Mouse (Mus musculus) frontal cortex, postnatal 10 days (tissue): ENCODE data around the gene Slc22a4.
A peak's percentile ranks its signal among the peaks of the same experiment; 100 is the strongest.

Source experiments
- DNase-seq, 2 experiments: peaks; one replicate each; pipeline ENCODE4 v3.0.0; 2022; ENCODE audit warnings: low spot score in 2 of 2, mixed read lengths in 1 of 2

Gene Slc22a4

DNA sequence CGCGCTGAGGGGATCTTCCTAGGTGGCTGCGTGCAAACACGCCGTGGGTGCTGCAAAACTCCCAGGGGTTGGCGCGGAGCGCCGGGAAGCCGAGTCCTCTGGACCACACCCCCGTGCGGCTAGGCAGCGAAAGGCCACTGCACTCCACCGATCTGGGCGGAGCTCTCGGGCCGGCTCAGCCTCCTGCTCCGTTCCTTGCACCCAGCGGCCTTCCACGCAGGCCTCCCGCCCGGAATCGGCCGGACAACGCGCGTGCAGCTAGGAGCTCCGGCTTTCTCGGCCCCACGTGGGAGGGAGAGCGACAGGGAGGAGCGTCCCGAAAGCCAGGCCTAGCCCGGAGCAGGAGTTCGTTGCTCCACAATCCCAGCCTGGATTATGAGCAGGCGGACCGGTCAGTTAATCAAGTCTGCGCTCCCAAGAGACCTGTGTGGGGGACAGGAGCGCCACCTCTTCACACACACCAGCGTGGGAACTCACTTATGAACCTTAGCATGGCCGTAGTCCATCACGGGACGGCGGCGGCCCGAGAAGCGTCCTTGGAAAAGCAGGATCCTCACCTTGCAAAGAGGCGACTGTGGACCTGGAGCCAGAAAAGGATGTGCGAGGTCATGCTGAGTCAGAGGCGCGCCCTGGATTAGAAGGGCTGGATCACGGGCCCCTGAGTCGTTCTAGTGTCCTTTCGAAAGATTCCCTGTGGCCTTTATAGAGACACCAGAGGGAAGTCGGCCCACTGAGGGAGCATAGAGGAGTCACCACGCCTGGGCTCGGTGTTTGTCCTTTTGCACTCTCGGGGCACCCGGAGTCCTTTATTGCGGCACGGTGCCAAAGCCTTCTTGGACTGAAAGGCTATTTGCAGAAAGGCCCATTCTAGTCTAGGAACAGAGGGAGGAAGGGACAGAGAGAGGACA is at the start of gene Slc22a4:
TSS of gene Slc22a4 (minus strand) at position 47 of the 908 bp plus-strand sequence.
- DNase-seq: peak; percentile 27 to 65

GRCm38 (mm10) chr11:54076101-54076500 is 48.2 kb upstream of the Slc22a4 start:
- DNase-seq: no peak

GRCm38 (mm10) chr11:54075353-54075752 is 47.5 kb upstream of the Slc22a4 start:
- no peak for DNase-seq

- DNase-seq: no peak
Measured at GRCm38 (mm10) chr11:54073291-54073690, 45.4 kb upstream of the Slc22a4 start.

DNA sequence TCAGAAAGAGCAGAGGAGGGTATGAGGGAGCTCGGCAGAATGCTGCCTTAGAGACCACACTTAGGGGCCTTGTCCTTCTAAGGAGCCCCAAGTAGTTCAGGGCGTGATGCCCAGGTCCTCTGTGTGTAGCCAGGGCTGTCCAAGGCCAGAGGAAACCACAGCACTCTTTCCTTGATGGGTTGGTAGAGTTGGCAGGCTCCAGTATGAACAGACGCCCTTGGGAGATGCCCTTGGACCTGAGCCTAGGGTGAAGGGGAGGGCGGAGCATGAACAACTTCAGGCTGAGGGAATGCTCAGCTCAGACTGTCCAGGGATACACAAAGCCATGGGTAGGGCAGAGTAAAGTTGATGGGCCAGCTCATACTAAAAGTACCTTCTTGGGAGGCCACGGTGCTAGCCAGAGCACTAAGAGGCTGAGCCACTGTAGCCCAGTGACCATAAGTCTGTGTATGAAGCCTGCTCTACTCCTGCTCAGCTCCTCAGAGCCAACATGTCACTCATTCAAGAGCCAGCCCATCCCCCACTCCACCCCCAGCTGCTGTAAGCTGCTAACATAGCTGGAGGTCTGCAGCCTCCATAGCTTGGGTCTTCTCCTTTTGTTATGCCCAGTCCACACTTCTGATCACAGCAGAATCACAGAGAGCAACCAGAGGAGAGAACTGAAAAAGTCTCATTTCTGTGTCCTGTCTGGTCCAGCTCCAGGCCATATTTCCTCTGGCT is 44.0 kb upstream of the Slc22a4 start:
- DNase-seq: no peak

GRCm38 (mm10) chr11:54068520-54069371 is 40.9 kb upstream of the Slc22a4 start, which contains the start of gene Pdlim4:
Pdlim4 (minus strand) TSS chr11:54069014.
- DNase-seq: peak in 1 of 2 experiments; percentile 43

- DNase-seq: no peak
Measured at GRCm38 (mm10) chr11:54067996-54068519, 40.2 kb upstream of the Slc22a4 start.

DNA sequence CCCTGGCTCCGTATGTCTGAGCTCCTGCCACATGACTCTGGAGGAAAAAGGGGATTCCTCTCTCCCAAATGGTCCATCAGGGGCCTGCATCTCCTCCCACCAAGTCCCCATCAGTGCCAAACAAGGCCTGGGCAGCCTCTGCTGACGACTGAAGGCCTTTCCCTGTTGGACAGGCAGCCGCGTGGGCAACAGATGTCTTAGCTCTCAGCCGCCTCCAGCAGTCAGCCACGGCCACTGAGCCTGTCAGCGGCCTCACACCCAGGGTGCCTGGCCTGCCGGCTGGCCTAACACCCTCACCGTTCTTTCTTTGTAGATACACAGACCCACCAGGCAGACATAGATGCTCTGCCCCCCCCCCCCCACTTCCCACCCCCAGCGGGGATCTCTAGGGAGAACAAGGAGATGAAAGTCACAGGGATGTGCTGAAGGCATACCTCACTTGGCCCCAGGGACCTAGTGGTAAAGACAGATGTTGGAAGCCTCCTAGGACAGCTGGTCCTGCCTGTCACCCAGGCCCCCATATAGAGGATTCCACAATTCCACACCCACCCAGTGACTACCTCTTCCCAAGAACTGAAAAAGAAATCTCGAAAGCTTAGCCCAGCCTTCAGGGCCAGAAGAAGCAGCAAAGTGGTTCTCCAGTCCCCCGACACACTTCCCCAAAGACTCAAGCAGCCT is 39.6 kb upstream of the Slc22a4 start:
- no peak for DNase-seq

DNA sequence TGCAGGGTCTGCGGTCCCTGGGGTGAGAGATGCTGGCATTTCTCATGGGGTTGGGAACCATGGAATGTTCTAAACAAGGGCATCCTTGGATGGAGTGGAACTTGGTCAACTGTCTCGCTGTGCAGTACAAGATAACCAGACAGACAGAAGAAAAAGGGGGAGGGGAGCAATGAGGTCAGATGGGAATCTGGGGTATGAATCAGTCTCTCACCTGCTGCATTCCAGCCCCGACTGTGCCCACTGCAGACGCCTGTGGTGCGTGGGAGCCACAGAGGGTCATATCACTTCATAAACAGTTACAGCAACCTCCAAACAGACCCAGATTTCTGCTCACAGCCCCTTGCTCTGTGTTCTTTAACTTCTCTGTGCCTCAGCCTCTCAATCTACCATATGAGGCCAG is 38.5 kb upstream of the Slc22a4 start:
- no peak for DNase-seq

- DNase-seq: no peak
Measured at GRCm38 (mm10) chr11:54065915-54066178, 38.0 kb upstream of the Slc22a4 start.

GRCm38 (mm10) chr11:54065106-54065914 is 37.4 kb upstream of the Slc22a4 start:
- DNase-seq: no peak

GRCm38 (mm10) chr11:54064412-54064978 is 36.6 kb upstream of the Slc22a4 start:
- no peak for DNase-seq

- DNase-seq: no peak
Measured at GRCm38 (mm10) chr11:54063472-54063775, 35.5 kb upstream of the Slc22a4 start.

DNA sequence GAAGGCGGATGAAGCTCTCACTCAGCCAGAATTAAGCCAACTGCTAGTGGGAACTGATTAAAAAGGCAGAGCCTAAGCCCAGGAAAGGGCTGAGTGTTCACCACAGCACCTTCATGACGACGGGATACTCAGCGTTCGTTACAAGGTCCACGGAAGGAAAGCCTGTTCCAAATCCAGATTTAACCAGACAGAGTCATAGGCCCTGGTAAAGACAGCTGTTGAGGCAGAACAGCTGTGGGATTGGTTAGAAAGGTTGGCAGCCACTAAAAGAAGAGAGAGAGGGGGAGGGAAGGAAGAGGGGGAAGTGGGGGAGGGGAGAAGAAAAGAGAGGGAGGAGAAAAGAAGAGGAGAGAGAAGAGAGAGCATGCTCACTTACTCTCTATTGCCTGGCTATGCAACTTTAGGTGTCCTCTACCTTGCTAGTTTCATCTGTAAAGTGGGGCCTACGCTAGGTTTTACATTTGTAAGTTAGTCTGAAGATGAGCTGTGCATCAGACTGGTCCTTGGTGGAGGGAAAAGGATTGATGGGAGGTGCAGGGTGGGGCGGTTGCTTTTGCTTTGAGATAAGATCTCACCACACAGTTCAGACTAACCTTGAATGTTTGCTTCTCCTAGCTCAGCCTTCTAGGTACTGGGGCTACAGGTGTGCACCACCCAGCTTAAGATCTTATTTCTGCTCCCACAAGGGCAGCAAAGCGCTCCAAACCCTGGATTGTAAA is 35.0 kb upstream of the Slc22a4 start:
- DNase-seq: no peak

DNA sequence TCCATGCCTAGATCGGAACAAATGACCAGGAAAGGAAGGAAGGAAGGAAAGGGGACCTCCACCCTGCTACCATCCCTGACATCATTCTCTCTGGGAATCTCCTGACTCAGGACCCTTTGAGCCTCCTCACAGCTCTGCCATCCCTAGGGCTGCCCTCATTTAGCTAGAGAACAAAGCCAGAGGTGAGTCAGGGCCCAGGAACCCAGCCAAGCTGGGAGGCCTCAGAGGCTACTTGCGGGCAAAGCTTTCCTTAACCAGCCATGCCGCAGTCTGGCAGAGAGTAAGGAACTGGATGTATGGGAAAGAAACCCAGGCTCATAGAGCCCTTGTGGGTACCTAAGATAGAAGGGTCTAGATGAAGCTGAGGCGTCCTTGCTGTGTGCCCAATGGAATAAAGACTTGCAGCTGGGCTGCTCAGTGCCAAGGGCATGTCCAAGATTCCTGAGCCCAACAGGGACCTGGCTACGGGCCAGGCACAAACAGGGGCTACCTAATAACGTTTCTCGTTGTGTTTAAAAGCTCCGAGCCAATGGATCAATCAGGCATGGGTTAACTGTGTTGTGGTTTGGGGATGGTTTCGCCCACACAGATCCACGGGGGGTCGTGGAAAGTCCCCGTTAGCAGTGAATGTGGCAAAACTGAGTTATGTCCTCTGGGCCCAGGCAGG is 34.3 kb upstream of the Slc22a4 start:
- no peak for DNase-seq

DNA sequence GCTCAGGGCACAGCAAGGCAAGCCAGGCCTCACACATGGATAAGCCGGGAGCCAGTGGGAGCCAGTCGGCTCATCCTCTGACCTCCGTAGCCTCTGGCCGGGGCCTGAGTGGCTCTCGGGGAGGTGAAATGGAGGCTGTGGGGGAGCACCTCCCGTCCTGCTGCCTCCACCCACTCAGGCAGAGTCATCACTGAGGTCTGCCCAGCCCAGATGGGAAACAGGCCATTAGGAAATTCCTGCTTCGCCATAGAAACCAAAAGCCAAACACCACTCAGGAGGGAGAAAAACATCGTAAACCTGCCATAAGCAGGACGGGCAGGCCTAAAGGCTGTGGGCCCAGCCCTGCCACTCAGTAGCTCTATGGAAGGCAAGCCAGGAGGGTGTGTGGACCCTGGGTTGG is 32.4 kb upstream of the Slc22a4 start:
- no peak for DNase-seq

DNA sequence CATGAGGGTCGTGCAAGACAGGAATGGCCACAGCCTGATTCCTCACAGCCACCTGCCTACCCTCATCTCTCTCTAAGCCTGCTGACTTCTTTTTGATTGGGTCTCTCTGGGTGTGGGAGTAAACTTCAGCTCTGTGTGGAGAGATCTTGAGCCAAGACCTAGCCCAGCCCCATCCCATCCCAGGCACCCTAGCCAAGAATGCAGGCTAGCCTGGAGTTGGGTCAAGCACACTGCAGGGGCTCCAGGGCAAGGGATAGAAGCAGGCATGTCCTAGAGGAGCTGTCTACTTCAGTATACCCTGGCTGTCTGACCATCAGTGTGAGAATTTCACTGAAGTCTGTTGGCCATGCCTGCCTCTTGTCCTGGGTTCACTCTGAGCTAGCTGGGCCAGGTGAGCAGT is 31.6 kb upstream of the Slc22a4 start:
- DNase-seq: no peak

DNA sequence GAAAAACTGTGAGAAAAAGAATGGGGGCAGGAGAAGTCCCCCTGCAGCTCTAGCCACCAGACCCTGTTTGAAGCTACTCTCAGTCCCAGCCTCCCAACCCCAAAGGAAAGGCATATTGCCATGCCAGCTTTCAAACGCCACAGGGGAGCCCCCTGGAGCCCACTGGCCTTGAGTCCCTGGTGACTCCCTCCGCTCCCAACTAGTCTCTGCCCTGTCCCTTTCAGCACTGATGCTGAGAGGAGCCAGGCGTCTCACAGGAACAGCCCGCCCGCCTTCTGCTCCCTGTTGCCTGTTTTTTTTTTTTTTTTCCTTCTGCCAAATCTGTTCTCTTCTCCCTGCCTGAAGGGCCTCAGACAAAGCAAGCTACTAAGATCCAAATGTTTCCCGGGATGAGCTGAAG is 30.8 kb upstream of the Slc22a4 start:
- DNase-seq: no peak

- DNase-seq: no peak
Measured at GRCm38 (mm10) chr11:54058056-54058617, 30.2 kb upstream of the Slc22a4 start.
